Mouse (Mus musculus): ENCODE results near the gene Snx5. TPM values are rescaled to one million over a fixed set of nuclear protein-coding genes. Genes with fewer than 3 reads are reported as not detected.

Gene Snx5
- polyA plus RNA-seq, 1 experiment from 2014 or later, result 75.9 TPM

DNA sequence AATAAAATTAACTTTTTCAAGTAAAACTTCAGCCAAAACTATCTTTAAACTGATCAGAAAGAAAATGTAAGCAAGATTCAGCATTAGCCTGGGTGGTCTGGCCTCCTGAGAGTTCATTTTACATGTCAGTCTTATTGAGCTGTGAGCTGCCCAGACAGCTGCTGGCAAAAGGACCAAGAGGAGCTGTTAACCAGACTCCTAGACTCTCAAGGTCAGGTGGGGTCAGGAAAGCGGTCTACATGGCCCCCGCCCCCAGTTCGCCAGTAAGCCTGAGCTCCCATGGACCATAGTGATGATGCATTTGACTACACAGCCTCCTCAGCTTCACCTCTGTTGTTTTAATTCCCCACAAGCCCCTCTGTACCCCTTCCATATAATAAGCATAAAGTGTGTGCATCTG is 34.9 kb downstream of the Snx5 start:
- H3K36me3 ChIP-seq (replicated peaks; ENCODE audit: control insufficient read depth, insufficient read depth), result no peaks in the 10 kb centered on the region
- no peak overlapping the region for H3K9ac ChIP-seq
- no peak overlapping the region for H3K4me3 ChIP-seq (replicated peaks; ENCODE audit: low read length)
- no peaks in the 10 kb centered on the region; the same call in 1 of the 2 replicates for H3K4me1 ChIP-seq (replicated peaks; ENCODE audit: control insufficient read depth, insufficient read depth, low read length)
- no peaks in the 10 kb centered on the region for H3K9me3 ChIP-seq (ENCODE audit: control insufficient read depth, low read length)
- WGBS, result 73% methylated on average over 3 of the region's 3 CpGs
- H3K4me2 ChIP-seq (replicated peaks), result no peak overlapping the region
- H3K27ac ChIP-seq, result no peak overlapping the region
- no peaks in the 10 kb centered on the region for H3K27me3 ChIP-seq (ENCODE audit: control insufficient read depth, insufficient read depth, low read length)
- ATAC-seq (ENCODE audit: low FRiP score) (no peak), DNase-seq (ENCODE audit: low spot score) (no peak)

DNA sequence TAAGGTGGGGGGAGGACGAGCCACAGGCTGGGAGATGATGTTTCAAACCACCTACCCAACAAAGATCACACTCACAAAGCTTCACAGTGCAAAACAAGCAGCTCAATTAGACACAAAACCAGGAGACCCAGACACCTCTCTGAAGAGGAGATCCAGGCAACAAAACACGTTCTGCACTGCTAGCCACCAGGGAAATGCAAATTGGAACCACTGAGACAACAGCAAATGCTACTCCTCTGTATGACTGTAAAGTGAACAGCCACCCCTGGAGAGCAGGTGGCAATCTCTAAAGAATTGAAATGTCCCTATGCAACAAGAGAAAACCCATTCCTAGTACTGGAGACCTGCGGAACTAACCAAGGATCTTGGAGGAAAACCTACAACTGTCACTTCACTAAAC is 37.2 kb downstream of the Snx5 start:
- no peak overlapping the region for H3K9ac ChIP-seq
- DNase-seq (ENCODE audit: low spot score) (no peak), ATAC-seq (ENCODE audit: low FRiP score) (no peak)
- H3K27ac ChIP-seq, result no peak overlapping the region
- H3K4me2 ChIP-seq (replicated peaks), result no peak overlapping the region
- no peaks in the 10 kb centered on the region for H3K36me3 ChIP-seq (replicated peaks; ENCODE audit: control insufficient read depth, insufficient read depth)
- H3K4me1 ChIP-seq (replicated peaks; ENCODE audit: control insufficient read depth, insufficient read depth, low read length), result no peaks in the 10 kb centered on the region; the same call in 1 of the 2 replicates
- H3K27me3 ChIP-seq (ENCODE audit: control insufficient read depth, insufficient read depth, low read length), result no peaks in the 10 kb centered on the region
- H3K4me3 ChIP-seq (replicated peaks; ENCODE audit: low read length), result no peak overlapping the region
- no peaks in the 10 kb centered on the region for H3K9me3 ChIP-seq (ENCODE audit: control insufficient read depth, low read length)
- WGBS, result 55% methylated on average over 3 of the region's 3 CpGs

GRCm38 (mm10) chr2:144231115-144231514 is 39.6 kb downstream of the Snx5 start:
- no peak overlapping the region for H3K4me2 ChIP-seq (replicated peaks)
- 78% methylated on average over 5 of the region's 5 CpGs for WGBS
- no peaks in the 10 kb centered on the region for H3K36me3 ChIP-seq (replicated peaks; ENCODE audit: control insufficient read depth, insufficient read depth)
- no peak overlapping the region for H3K4me3 ChIP-seq (replicated peaks; ENCODE audit: low read length)
- H3K4me1 ChIP-seq (replicated peaks; ENCODE audit: control insufficient read depth, insufficient read depth, low read length), result no peaks in the 10 kb centered on the region
- no peak overlapping the region for H3K9ac ChIP-seq
- DNase-seq (ENCODE audit: low spot score), result no peak
- H3K9me3 ChIP-seq (ENCODE audit: control insufficient read depth, low read length), result no peaks in the 10 kb centered on the region
- H3K27ac ChIP-seq, result no peak overlapping the region
- no peak for ATAC-seq (ENCODE audit: low FRiP score)
- H3K27me3 ChIP-seq (ENCODE audit: control insufficient read depth, insufficient read depth, low read length), result no peaks in the 10 kb centered on the region

DNA sequence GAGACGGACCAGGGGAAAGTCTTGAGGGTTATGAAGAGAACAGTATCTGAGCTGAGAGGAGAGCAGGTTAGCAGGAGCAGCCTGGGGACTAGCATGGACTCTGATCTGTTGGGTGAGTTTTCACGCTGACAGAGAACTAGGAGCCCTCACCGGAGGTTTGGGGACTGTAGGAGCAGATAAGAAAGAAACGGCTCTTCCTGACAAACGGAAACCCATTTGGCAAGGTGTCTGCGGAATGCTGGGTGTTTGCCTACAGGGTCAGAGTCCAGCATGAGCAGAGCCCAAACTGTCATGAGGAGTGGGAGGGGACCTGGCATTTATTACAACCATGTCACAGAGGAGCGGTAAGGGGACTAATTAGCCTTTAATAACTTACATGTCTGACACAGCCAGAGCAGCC is 40.2 kb downstream of the Snx5 start:
- no peak for DNase-seq (ENCODE audit: low spot score)
- no peak overlapping the region for H3K4me2 ChIP-seq (replicated peaks)
- no peaks in the 10 kb centered on the region for H3K9me3 ChIP-seq (ENCODE audit: control insufficient read depth, low read length)
- H3K9ac ChIP-seq, result no peak overlapping the region
- H3K36me3 ChIP-seq (replicated peaks; ENCODE audit: control insufficient read depth, insufficient read depth), result no peaks in the 10 kb centered on the region
- 77% methylated on average over 7 of the region's 7 CpGs for WGBS
- H3K4me3 ChIP-seq (replicated peaks; ENCODE audit: low read length), result no peak overlapping the region
- H3K27ac ChIP-seq, result no peak overlapping the region
- no peaks in the 10 kb centered on the region for H3K27me3 ChIP-seq (ENCODE audit: control insufficient read depth, insufficient read depth, low read length)
- no peaks in the 10 kb centered on the region for H3K4me1 ChIP-seq (replicated peaks; ENCODE audit: control insufficient read depth, insufficient read depth, low read length)
- no peak for ATAC-seq (ENCODE audit: low FRiP score)

DNA sequence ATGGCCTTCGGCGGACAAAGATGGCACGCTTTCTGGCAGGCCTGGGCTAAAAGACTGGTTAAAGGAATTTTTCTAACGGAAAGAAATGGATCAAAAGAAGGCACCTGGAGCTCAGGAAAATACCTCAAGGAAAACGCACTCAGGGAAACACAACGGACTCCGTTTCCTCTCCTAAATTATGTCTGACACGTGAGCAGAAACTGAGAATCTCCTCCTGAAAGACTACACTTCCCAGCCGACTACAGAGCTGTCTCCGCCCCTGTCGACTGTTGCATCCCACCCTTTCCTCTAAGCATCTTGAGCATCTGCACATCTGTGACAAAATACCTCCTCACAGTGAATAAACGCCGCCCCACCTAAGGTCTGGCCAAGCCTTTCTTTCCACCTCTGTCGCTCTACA is 41.1 kb downstream of the Snx5 start:
- Histone ChIP-seq H3K27me3 (ENCODE audit: control insufficient read depth, insufficient read depth, low read length) (no peaks in the 10 kb centered on the region), H3K9ac (no peak overlapping the region), H3K4me2 (replicated peaks) (no peak overlapping the region), H3K9me3 (ENCODE audit: control insufficient read depth, low read length) (no peaks in the 10 kb centered on the region), H3K27ac (no peak overlapping the region), H3K36me3 (replicated peaks; ENCODE audit: control insufficient read depth, insufficient read depth) (no peaks in the 10 kb centered on the region), H3K4me3 (replicated peaks; ENCODE audit: low read length) (no peak overlapping the region), H3K4me1 (replicated peaks; ENCODE audit: control insufficient read depth, insufficient read depth, low read length) (no peaks in the 10 kb centered on the region)
- no peak for DNase-seq (ENCODE audit: low spot score)
- ATAC-seq (ENCODE audit: low FRiP score), result no peak
- 89% methylated on average over 14 of the region's 14 CpGs for WGBS

GRCm38 (mm10) chr2:144228521-144229346 is 42.0 kb downstream of the Snx5 start:
- Histone ChIP-seq H3K9me3 (ENCODE audit: control insufficient read depth, low read length) (no peaks in the 10 kb centered on the region), H3K4me3 (replicated peaks; ENCODE audit: low read length) (no peak overlapping the region), H3K4me1 (replicated peaks; ENCODE audit: control insufficient read depth, insufficient read depth, low read length) (no peaks in the 10 kb centered on the region), H3K36me3 (replicated peaks; ENCODE audit: control insufficient read depth, insufficient read depth) (no peaks in the 10 kb centered on the region), H3K27ac (no peak overlapping the region), H3K27me3 (ENCODE audit: control insufficient read depth, insufficient read depth, low read length) (no peaks in the 10 kb centered on the region), H3K4me2 (replicated peaks) (no peak overlapping the region), H3K9ac (no peak overlapping the region)
- ATAC-seq (ENCODE audit: low FRiP score) (no peak), DNase-seq (ENCODE audit: low spot score) (no peak)
- WGBS, result 83% methylated on average over 12 of the region's 12 CpGs

GRCm38 (mm10) chr2:144226906-144227586 is 43.7 kb downstream of the Snx5 start:
- 82% methylated on average over 12 of the region's 12 CpGs for WGBS
- no peak overlapping the region for H3K9ac ChIP-seq
- H3K4me1 ChIP-seq (replicated peaks; ENCODE audit: control insufficient read depth, insufficient read depth, low read length), result no peaks in the 10 kb centered on the region
- no peak overlapping the region for H3K4me3 ChIP-seq (replicated peaks; ENCODE audit: low read length)
- H3K27me3 ChIP-seq (ENCODE audit: control insufficient read depth, insufficient read depth, low read length), result no peaks in the 10 kb centered on the region
- ATAC-seq (ENCODE audit: low FRiP score) (no peak), DNase-seq (ENCODE audit: low spot score) (no peak)
- no peaks in the 10 kb centered on the region for H3K36me3 ChIP-seq (replicated peaks; ENCODE audit: control insufficient read depth, insufficient read depth)
- H3K4me2 ChIP-seq (replicated peaks), result no peak overlapping the region
- H3K9me3 ChIP-seq (ENCODE audit: control insufficient read depth, low read length), result no peaks in the 10 kb centered on the region
- H3K27ac ChIP-seq, result no peak overlapping the region

DNA sequence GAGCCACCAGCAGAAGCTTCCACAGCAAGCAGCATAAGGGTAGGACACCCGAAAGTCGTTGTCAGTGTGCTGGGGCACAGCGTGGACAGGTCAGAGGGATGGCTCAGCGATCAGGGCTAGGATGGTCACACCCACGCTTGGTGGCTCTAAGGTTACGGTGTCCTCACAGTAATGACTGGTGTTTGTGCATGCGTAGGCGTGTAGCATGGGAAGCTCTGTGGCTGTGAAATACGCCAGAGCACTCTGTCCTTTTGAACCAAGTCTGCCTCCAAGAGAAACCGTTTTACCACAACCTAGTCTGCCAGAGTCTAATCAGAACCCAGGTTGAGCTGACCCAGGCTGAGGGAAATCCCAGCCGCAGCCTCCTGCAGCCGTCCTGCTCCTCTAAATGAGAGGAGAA is 46.4 kb downstream of the Snx5 start:
- no peaks in the 10 kb centered on the region for H3K27me3 ChIP-seq (ENCODE audit: control insufficient read depth, insufficient read depth, low read length)
- no peaks in the 10 kb centered on the region for H3K9me3 ChIP-seq (ENCODE audit: control insufficient read depth, low read length)
- 72% methylated on average over 12 of the region's 12 CpGs for WGBS
- H3K4me2 ChIP-seq (replicated peaks), result no peak overlapping the region
- H3K36me3 ChIP-seq (replicated peaks; ENCODE audit: control insufficient read depth, insufficient read depth), result no peaks in the 10 kb centered on the region
- no peak for ATAC-seq (ENCODE audit: low FRiP score)
- no peak overlapping the region for H3K4me3 ChIP-seq (replicated peaks; ENCODE audit: low read length)
- no peak overlapping the region for H3K9ac ChIP-seq
- no peaks in the 10 kb centered on the region for H3K4me1 ChIP-seq (replicated peaks; ENCODE audit: control insufficient read depth, insufficient read depth, low read length)
- no peak overlapping the region for H3K27ac ChIP-seq
- no peak for DNase-seq (ENCODE audit: low spot score)

GRCm38 (mm10) chr2:144215601-144216000 is 55.1 kb downstream of the Snx5 start:
- Histone ChIP-seq H3K4me3 (replicated peaks; ENCODE audit: low read length) (no peak overlapping the region), H3K27ac (no peak overlapping the region), H3K9ac (no peak overlapping the region), H3K9me3 (ENCODE audit: control insufficient read depth, low read length) (no peaks in the 10 kb centered on the region), H3K4me1 (replicated peaks; ENCODE audit: control insufficient read depth, insufficient read depth, low read length) (no peaks in the 10 kb centered on the region; the same call in 1 of the 2 replicates), H3K4me2 (replicated peaks) (no peak overlapping the region), H3K36me3 (replicated peaks; ENCODE audit: control insufficient read depth, insufficient read depth) (no peaks in the 10 kb centered on the region), H3K27me3 (ENCODE audit: control insufficient read depth, insufficient read depth, low read length) (no peaks in the 10 kb centered on the region)
- DNase-seq (ENCODE audit: low spot score), result no peak
- 12% methylated on average over 9 of the region's 9 CpGs for WGBS
- ATAC-seq (ENCODE audit: low FRiP score), result no peak; the same call in 1 of the 2 replicates

Measured in hindbrain, embryonic 14.5 days (tissue).